Mouse (Mus musculus) layer of hippocampus, adult 11-12 months (tissue): ENCODE results near the gene Nfib.
A peak's percentile ranks its signal among the peaks of the same experiment; 100 is the strongest.

Experiments used
- DNase-seq: peaks from one replicate; pipeline ENCODE4 v3.0.0; 2022; ENCODE audit warnings: low spot score

Gene Nfib

DNA sequence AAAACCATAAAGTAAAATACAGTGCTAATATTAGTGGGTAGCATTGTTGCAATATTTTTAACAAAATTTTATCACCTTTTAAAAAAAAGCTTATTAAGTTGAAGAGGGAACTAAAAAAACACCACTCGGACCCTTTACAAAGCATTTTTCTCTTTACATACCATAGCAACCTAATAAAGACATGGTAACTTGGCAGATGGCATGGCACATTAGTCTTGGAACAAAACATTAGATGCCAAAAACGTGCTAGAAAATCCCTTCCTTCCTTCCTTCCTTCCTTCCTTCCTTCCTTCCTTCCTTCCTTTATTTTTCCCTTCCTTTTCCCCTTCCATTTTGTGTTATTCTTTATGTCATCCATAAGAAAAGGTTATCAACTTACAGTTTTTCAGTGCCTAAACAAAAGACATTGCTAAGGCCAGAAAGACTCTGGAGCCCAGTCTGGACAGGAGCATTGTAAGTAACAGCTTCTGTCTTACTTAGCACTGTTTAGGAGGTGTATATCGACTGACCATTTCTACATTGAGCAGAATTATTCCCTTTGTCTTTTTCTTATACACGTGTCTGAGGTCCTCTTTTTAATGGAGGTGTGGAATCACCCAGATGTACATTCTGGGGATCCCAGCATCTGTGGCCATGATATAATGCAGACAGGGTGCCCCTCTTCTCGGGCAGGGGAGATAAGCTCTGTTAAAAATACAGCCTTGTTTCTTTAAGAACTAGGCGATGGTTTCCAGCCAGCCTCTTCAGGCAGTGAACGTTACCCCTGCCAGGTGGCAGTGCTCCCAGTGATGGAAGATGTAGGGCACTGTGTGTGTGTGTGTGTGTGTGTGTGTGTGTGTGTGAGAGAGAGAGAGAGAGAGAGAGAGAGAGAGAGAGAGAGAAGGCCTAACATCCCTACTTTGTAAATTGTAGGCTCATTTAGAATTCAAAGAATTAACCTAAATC, 113.2 kb downstream of the Nfib start:
- DNase-seq, result no peak

DNA sequence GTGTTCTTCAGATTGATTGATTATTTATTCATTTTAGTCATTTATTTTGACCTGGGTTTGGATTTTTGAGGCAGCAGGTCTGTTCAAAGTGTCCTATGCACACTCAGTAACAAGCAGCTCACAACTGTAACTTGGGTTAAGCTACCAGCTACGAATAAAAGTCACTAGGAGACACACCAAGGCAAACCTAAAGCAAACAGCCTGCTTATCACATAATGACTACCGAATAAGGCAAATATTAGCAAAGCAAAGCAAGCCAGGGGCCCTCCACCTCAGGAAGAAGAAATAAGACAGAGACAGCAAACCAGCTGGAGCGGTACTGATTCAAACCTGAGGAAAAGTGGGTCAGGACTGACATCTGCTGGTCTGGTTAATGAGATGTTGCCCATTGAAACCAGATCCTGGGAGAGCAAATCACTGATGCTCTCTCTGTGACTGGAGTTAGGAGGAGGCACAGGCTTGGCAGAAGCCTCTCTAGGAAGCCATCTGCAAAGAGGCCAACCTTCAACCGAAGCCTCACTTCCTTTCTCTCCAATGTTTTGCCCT, 116.1 kb downstream of the Nfib start:
- DNase-seq, result peak; percentile 56

GRCm38 (mm10) chr4:82588718-82589117, 116.8 kb downstream of the Nfib start:
- no peak for DNase-seq

GRCm38 (mm10) chr4:82587146-82587870, 118.2 kb downstream of the Nfib start:
- no peak for DNase-seq

DNA sequence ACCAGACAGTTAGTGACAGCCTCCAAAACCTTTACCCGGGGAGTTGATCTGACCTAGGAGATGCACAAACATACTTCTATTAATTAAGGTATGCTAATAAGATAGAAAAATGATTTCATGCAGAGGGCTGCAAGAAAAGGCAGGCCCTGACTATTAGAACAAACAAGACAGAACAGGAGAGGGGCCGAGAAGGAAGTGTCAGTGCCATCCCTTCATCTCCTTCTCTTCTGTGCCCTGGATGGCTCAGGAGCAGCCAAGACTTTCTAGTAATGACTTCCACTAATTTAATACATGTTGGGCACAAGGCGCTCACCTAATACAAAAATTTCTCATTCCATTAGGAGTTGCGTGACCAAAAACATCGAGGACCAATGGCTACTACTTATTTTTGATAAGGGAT, 118.9 kb downstream of the Nfib start:
- DNase-seq, result no peak

- no peak for DNase-seq
Observed at GRCm38 (mm10) chr4:82585536-82585935, 120.0 kb downstream of the Nfib start.

GRCm38 (mm10) chr4:82585056-82585455, 120.5 kb downstream of the Nfib start:
- DNase-seq, result no peak

GRCm38 (mm10) chr4:82584548-82584947, 121.0 kb downstream of the Nfib start:
- peak; percentile 46 for DNase-seq

GRCm38 (mm10) chr4:82573291-82573605, 132.3 kb downstream of the Nfib start:
- no peak for DNase-seq

- no peak for DNase-seq
Observed at GRCm38 (mm10) chr4:82572410-82573290, 132.9 kb downstream of the Nfib start.

DNA sequence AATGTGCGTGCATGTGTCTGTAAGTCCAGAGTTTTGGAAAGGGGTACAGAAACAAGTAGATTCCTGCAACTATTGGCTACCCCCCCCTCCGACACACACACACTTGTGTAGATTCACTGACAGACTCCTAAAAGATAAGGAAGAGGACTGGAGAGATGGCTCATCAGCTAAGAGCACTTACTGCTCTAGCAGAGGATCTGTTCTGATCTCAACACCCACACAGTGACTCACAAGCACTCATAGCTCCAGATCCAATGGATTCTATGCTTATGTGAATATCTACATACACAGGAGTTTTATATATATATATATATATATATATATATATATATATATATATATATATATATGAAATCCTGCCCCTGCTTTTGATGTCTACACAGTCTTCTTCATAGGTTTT, 146.7 kb downstream of the Nfib start:
- no peak for DNase-seq

GRCm38 (mm10) chr4:82555673-82556171, 149.8 kb downstream of the Nfib start:
- no peak for DNase-seq

DNA sequence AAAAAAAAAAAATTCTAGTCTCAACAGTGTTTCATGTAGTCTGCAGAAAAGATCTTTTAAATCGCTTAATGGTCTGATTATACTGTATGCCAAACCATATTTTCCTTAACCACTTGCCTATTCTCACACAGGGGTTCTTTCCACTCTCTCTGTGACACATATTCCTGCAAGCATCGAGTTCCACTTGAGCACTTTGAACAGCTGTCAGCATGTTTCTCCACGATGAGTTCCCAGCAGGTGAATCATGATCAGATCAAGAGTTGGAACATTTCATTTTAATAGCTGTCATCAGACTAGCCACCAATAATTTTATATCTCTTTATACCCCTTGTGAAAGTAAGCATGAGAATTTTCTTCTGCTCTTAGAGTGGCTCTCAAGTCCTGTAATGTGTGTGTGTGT, 151.9 kb downstream of the Nfib start:
- DNase-seq, result no peak

DNA sequence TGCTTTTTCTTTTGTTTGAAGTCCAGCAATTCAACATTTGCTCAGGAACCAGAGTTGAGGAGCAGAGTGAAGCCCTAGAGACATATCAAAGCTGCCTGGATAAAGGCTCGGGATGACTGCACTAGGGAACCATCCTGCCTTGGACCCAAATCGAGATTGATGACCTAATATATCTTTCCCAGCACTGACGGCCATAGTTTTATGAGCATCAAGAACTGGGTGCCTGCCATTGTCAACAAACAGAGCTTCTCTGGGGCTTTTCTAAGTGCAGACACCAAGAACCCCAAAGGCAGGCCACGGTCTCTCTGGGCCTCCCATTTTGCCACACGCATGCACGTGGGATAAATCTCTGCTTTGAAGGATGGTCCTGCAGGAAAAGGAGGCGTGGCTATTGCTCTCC, 153.3 kb downstream of the Nfib start:
- DNase-seq, result no peak

DNA sequence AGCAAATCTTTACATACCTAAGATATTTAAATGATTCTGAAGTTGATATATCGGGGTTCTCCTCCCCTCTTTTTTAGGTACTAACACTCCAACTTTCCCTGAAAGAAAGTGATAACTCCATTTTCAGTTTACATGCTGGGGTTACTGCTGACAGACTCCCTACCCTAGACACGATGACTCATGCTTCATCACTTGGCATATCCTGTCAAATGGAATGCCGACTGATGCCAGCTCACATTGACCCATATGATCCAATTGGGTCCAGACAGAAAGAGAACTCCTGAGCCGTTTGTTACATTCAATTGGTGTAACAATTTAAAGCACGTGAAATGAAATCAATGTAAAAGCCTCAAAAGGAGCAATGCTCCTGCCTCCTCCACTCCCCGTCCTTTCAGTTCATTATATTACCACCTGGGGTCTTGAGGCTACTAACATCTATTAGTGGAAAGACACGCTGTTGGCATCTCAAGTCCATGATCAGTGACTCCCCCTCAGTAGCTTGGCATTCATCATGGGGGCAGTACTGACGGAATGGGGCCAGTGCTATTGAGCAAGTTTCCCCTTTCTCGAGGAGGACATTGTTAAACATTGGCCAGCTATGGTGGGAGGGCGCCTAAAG, 155.7 kb downstream of the Nfib start:
- DNase-seq, result no peak

GRCm38 (mm10) chr4:82548247-82548646, 157.3 kb downstream of the Nfib start:
- DNase-seq, result no peak

GRCm38 (mm10) chr4:82543936-82544335, 161.6 kb downstream of the Nfib start:
- DNase-seq, result no peak

DNA sequence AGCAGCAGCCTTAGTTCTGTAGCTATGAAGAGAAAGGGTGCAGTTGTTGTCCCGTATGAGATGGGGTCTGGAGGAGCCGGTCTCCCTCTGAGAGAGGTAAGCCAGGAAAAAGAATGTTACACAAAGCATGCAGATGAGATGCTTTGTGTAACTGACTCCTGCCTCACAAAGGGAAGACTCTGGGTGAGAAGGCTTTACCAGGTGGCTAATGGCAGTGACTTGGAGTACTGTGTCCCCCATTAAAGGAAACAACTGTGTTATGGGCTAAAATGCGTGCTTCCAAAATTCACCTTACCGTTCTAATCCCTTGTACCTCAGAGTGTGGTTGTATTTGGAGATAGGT, 162.2 kb downstream of the Nfib start:
- DNase-seq, result no peak

DNA sequence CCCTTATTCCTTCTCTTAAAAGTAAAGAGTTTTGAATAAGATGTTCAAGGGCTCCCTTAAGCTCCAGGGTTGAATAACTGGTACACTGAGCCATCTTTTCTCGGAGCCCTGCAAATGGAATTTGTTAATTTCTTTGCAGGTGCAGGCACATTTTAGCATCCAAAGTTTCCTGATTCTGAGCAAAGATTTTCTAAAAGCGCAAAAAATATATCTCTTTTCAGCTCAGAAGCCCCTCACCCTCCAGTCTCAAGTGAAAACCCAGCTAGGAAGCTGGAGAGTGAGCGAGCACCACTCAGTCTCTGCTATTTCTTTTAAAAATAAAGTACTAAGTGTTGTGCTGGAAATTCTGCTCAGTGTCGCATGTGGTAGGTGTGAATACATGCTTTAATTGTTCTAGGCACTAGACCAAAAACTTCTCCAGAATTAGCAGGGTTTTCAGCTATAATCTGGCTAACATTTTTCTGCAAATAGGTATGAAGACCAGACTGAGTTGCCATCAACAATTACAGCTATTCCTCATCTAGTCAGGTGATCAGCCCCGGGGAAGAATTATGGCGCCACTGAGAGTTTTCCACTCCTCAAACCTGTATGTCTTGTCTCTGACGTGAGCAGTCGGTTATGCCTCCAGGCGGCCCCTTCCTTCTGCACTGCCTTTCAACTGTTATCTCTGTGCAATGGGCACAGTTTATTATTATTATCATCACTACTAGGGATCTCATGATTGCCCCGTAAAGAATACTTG, 162.7 kb downstream of the Nfib start:
- no peak for DNase-seq

DNA sequence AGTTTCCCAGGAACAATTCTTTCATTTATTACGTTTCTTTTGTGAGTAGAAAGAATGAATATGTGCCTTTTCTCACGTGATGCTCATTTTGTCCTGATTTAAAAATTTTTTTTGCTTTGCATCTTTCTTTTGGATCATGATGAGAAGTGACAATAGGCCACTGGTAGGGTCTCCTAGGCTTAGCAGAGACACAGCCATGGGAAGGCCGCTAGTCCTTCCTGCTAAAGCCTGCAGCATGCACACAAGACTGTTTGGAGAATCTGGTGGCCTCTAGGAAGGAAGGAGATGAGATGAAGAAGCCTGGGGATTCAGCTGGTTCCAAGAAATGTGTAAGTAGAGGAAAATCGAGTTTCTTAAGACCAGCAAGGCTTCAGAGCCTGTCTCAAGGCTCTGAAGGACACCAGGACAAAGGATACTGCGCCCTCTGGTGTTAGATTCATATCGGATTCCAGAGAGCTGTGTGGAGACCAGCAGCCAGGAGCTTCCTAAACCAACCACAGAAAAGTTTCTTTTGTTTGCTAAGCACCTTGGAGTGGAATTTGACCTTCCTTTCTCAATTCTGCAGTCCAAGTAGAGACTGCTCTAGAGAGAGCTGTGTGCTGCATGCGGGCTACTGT, 163.5 kb downstream of the Nfib start:
- peak; percentile 88 for DNase-seq
